Mouse (Mus musculus): ENCODE measurements around the gene Lmx1a.

The Lmx1a gene

GRCm38 (mm10) chr1:167781787-167782484 is 92.9 kb downstream of the Lmx1a start:
- peak; percentile 85 for DNase-seq (ENCODE audit: low read depth, low spot score)

GRCm38 (mm10) chr1:167784067-167784466 is 95.0 kb downstream of the Lmx1a start:
- DNase-seq (ENCODE audit: low read depth, low spot score): no peak

- no peak for DNase-seq (ENCODE audit: low read depth, low spot score)
Measured at GRCm38 (mm10) chr1:167788684-167789413, 99.8 kb downstream of the Lmx1a start.

- DNase-seq (ENCODE audit: low read depth, low spot score): no peak
Measured at GRCm38 (mm10) chr1:167789448-167789847, 100.4 kb downstream of the Lmx1a start.

- DNase-seq (ENCODE audit: low read depth, low spot score): no peak
Measured at GRCm38 (mm10) chr1:167790688-167791087, 101.7 kb downstream of the Lmx1a start.

GRCm38 (mm10) chr1:167791221-167791620 is 102.2 kb downstream of the Lmx1a start:
- no peak for DNase-seq (ENCODE audit: low read depth, low spot score)

- DNase-seq (ENCODE audit: low read depth, low spot score): peak; percentile 16
Measured at GRCm38 (mm10) chr1:167801923-167802322, 112.9 kb downstream of the Lmx1a start.

GRCm38 (mm10) chr1:167802510-167803271 is 113.7 kb downstream of the Lmx1a start:
- peak; percentile 66 for DNase-seq (ENCODE audit: low read depth, low spot score)

GRCm38 (mm10) chr1:167803351-167803981 is 114.4 kb downstream of the Lmx1a start:
- no peak for DNase-seq (ENCODE audit: low read depth, low spot score)

- DNase-seq (ENCODE audit: low read depth, low spot score): no peak
Measured at GRCm38 (mm10) chr1:167804836-167805235, 115.8 kb downstream of the Lmx1a start.

GRCm38 (mm10) chr1:167811141-167811540 is 122.1 kb downstream of the Lmx1a start:
- DNase-seq (ENCODE audit: low read depth, low spot score): no peak

GRCm38 (mm10) chr1:167815166-167815565 is 126.1 kb downstream of the Lmx1a start:
- DNase-seq (ENCODE audit: low read depth, low spot score): no peak

GRCm38 (mm10) chr1:167817028-167817427 is 128.0 kb downstream of the Lmx1a start:
- DNase-seq (ENCODE audit: low read depth, low spot score): no peak

- DNase-seq (ENCODE audit: low read depth, low spot score): no peak
Measured at GRCm38 (mm10) chr1:167817616-167818015, 128.6 kb downstream of the Lmx1a start.

GRCm38 (mm10) chr1:167820031-167820430 is 131.0 kb downstream of the Lmx1a start:
- no peak for DNase-seq (ENCODE audit: low read depth, low spot score)

- no peak for DNase-seq (ENCODE audit: low read depth, low spot score)
Measured at GRCm38 (mm10) chr1:167821125-167821524, 132.1 kb downstream of the Lmx1a start.

- DNase-seq (ENCODE audit: low read depth, low spot score): no peak
Measured at GRCm38 (mm10) chr1:167830291-167830690, 141.3 kb downstream of the Lmx1a start.

GRCm38 (mm10) chr1:167831601-167832000 is 142.6 kb downstream of the Lmx1a start:
- DNase-seq (ENCODE audit: low read depth, low spot score): no peak

- peak; percentile 10 for DNase-seq (ENCODE audit: low read depth, low spot score)
Measured at GRCm38 (mm10) chr1:167854801-167855200, 165.8 kb downstream of the Lmx1a start.

- DNase-seq (ENCODE audit: low read depth, low spot score): peak; percentile 43
Measured at GRCm38 (mm10) chr1:167872028-167872427, 183.0 kb downstream of the Lmx1a start.

- DNase-seq (ENCODE audit: low read depth, low spot score): no peak
Measured at GRCm38 (mm10) chr1:167874099-167874498, 185.1 kb downstream of the Lmx1a start.

- DNase-seq (ENCODE audit: low read depth, low spot score): no peak
Measured at GRCm38 (mm10) chr1:167877931-167878330, 188.9 kb downstream of the Lmx1a start.

All from ES-CJ7 (cell line).